Mouse (Mus musculus) bone marrow, adult 2 months (tissue): ENCODE results near the gene Rpl18.

Experiments used
- CTCF ChIP-seq: fragments of 200-500 bp; IDR thresholded peaks from 2 replicates; pipeline ENCODE4 v1.5.1; 2011; ENCODE audit warnings: low read length, control low read depth; ENCODE audit not compliant: control insufficient read depth, insufficient read depth
- POLR2A ChIP-seq: fragments of 200-500 bp; IDR thresholded peaks from 2 replicates; pipeline ENCODE4 v1.6.1; 2011; ENCODE audit warnings: low read depth, mild to moderate bottlenecking, control low read depth, low read length, borderline replicate concordance; ENCODE audit not compliant: control insufficient read depth

GRCm38 (mm10) chr7:45723781-45724180 lies 8.5 kb downstream of the Rpl18 start:
- no peak for TF ChIP-seq POLR2A
- no peak for TF ChIP-seq CTCF
